Mouse (Mus musculus) liver, embryonic 11.5 days (tissue): ENCODE results near the gene Plcl1. TPM values are rescaled to one million over a fixed set of nuclear protein-coding genes. Genes with fewer than 3 reads are reported as not detected.

Source experiments
- ATAC-seq: fragments of 200-750 bp; cut with Nextera tagmentation; replicated peaks from 2 replicates; pipeline ENCODE4 v1.8.0; 2017; ENCODE audit warnings: moderate number of reproducible peaks, mild to moderate bottlenecking, moderate TSS enrichment, moderate library complexity; ENCODE audit not compliant: low FRiP score
- DNase-seq: peaks from one replicate; pipeline ENCODE4 v3.0.0-alpha.2; 2017; ENCODE audit warnings: low spot score
- H3K27ac ChIP-seq: fragments of 300-500 bp; sonication (generic); 2 replicates; pipeline ENCODE4 v1.5.1; 2014; ENCODE audit warnings: mild to moderate bottlenecking, low read depth, low read length, control low read depth
- H3K27me3 ChIP-seq: fragments of 300-500 bp; sonication (generic); replicated peaks from 2 replicates; pipeline ENCODE4 v1.6.1; 2014; ENCODE audit warnings: low read length, mixed read lengths; ENCODE audit not compliant: control insufficient read depth, insufficient read depth
- H3K36me3 ChIP-seq: fragments of 300-500 bp; sonication (generic); 2 replicates; pipeline ENCODE4 v1.6.1; 2014; ENCODE audit warnings: mild to moderate bottlenecking, low read length, moderate library complexity, mixed read lengths; ENCODE audit not compliant: control insufficient read depth, insufficient read depth
- H3K4me1 ChIP-seq: fragments of 300-500 bp; sonication (generic); replicated peaks from 2 replicates; pipeline ENCODE4 v1.6.1; 2014; ENCODE audit warnings: low read length, mixed read lengths; ENCODE audit not compliant: control insufficient read depth, insufficient read depth
- H3K4me2 ChIP-seq: fragments of 300-500 bp; sonication (generic); 2 replicates; pipeline ENCODE4 v1.6.1; 2014; ENCODE audit warnings: mild to moderate bottlenecking, control low read depth, moderate library complexity
- H3K4me3 ChIP-seq: fragments of 300-500 bp; sonication (generic); 2 replicates; pipeline ENCODE4 v1.5.1; 2014; ENCODE audit warnings: low read depth, low read length, control low read depth
- H3K9ac ChIP-seq: fragments of 300-500 bp; sonication (generic); 2 replicates; pipeline ENCODE4 v1.6.1; 2014; ENCODE audit warnings: low read depth, low read length, control low read depth
- H3K9me3 ChIP-seq: fragments of 300-500 bp; sonication (generic); 2 replicates; pipeline ENCODE4 v1.6.1; 2016; ENCODE audit warnings: low read length, inconsistent platforms, mixed read lengths; ENCODE audit not compliant: control insufficient read depth
- WGBS: fragments of 180-500 bp; shearing (Covaris S2); extraction: QIAGEN DNeasy Blood & Tissue Kit; methylation state at CpG from one replicate; pipeline ENCODE4 v1.1.7; 2014; 5-methylcytosine and 5-hydroxymethylcytosine counted together
- polyA plus RNA-seq: library from polyadenylated mRNA; unstranded; fragments of >200 nt; fragmentation: Nextera tagmentation; extraction: Ambion mirVana; gene quantifications from 2 replicates; pipeline ENCODE4 v1.2.1, GENCODE M21; 2014

The Plcl1 gene
- polyA plus RNA-seq, 1 experiment from 2014 or later, result 0.63 TPM

GRCm38 (mm10) chr1:55665828-55666673 lies 260.3 kb downstream of the Plcl1 start:
- Histone ChIP-seq H3K27ac (no peak overlapping the region), H3K9me3 (no peaks in the 10 kb centered on the region), H3K9ac (no peak overlapping the region), H3K36me3 (no peaks in the 10 kb centered on the region), H3K4me2 (no peak overlapping the region), H3K4me3 (no peak overlapping the region), H3K4me1 (no peaks in the 10 kb centered on the region), H3K27me3 (no peaks in the 10 kb centered on the region)
- ATAC-seq (no peak), DNase-seq (no peak)
- 55% methylated on average over 11 of the region's 11 CpGs for WGBS

GRCm38 (mm10) chr1:55666798-55667197 lies 261.1 kb downstream of the Plcl1 start:
- WGBS, result 52% methylated on average over 5 of the region's 5 CpGs
- Histone ChIP-seq H3K9ac (no peak overlapping the region), H3K4me2 (no peak overlapping the region), H3K9me3 (no peaks in the 10 kb centered on the region), H3K36me3 (no peaks in the 10 kb centered on the region), H3K4me1 (no peaks in the 10 kb centered on the region), H3K27ac (no peak overlapping the region), H3K27me3 (no peaks in the 10 kb centered on the region), H3K4me3 (no peak overlapping the region)
- no peak for ATAC-seq
- no peak for DNase-seq

GRCm38 (mm10) chr1:55668622-55669237 lies 263.0 kb downstream of the Plcl1 start:
- DNase-seq, result no peak
- Histone ChIP-seq H3K4me3 (no peak overlapping the region), H3K4me2 (no peak overlapping the region), H3K36me3 (no peaks in the 10 kb centered on the region), H3K27ac (no peak overlapping the region), H3K9ac (no peak overlapping the region), H3K27me3 (no peaks in the 10 kb centered on the region), H3K4me1 (no peaks in the 10 kb centered on the region), H3K9me3 (no peaks in the 10 kb centered on the region)
- ATAC-seq, result no peak
- WGBS, result 73% methylated on average over 4 of the region's 4 CpGs

- no peaks in the 10 kb centered on the region; the same call in 1 of the 2 replicates for H3K4me1 ChIP-seq
- DNase-seq (no peak), ATAC-seq (no peak)
- H3K9ac ChIP-seq, result no peak overlapping the region
- no peaks in the 10 kb centered on the region for H3K36me3 ChIP-seq
- 86% methylated on average over 3 of the region's 3 CpGs for WGBS
- no peak overlapping the region for H3K27ac ChIP-seq
- no peaks in the 10 kb centered on the region for H3K9me3 ChIP-seq
- H3K4me3 ChIP-seq, result no peak overlapping the region
- H3K4me2 ChIP-seq, result no peak overlapping the region
- no peaks in the 10 kb centered on the region for H3K27me3 ChIP-seq
Measured at GRCm38 (mm10) chr1:55682676-55683075, 277.0 kb downstream of the Plcl1 start.

GRCm38 (mm10) chr1:55686261-55686660 lies 280.5 kb downstream of the Plcl1 start:
- Histone ChIP-seq H3K9ac (no peak overlapping the region), H3K4me1 (no peaks in the 10 kb centered on the region), H3K4me3 (no peak overlapping the region), H3K4me2 (no peak overlapping the region), H3K9me3 (no peaks in the 10 kb centered on the region), H3K27ac (no peak overlapping the region), H3K36me3 (no peaks in the 10 kb centered on the region), H3K27me3 (no peaks in the 10 kb centered on the region)
- ATAC-seq, result no peak
- DNase-seq, result no peak
- WGBS, result 81% methylated on average over 5 of the region's 5 CpGs

- Histone ChIP-seq H3K27ac (no peak overlapping the region), H3K4me3 (no peak overlapping the region), H3K4me2 (no peak overlapping the region), H3K27me3 (no peaks in the 10 kb centered on the region), H3K9me3 (no peaks in the 10 kb centered on the region), H3K4me1 (no peaks in the 10 kb centered on the region), H3K36me3 (no peaks in the 10 kb centered on the region), H3K9ac (no peak overlapping the region)
- ATAC-seq (no peak), DNase-seq (no peak)
- WGBS, result 66% methylated on average over 10 of the region's 10 CpGs
Measured at GRCm38 (mm10) chr1:55693636-55694220, 288.0 kb downstream of the Plcl1 start.

- DNase-seq (no peak), ATAC-seq (no peak)
- Histone ChIP-seq H3K4me3 (no peak overlapping the region), H3K9ac (no peak overlapping the region), H3K27me3 (no peaks in the 10 kb centered on the region), H3K4me1 (no peaks in the 10 kb centered on the region), H3K9me3 (no peaks in the 10 kb centered on the region), H3K4me2 (no peak overlapping the region), H3K27ac (no peak overlapping the region), H3K36me3 (no peaks in the 10 kb centered on the region)
- 87% methylated on average over 5 of the region's 5 CpGs for WGBS
Measured at GRCm38 (mm10) chr1:55696206-55696605, 290.5 kb downstream of the Plcl1 start.

- no peak overlapping the region for H3K9ac ChIP-seq
- ATAC-seq, result no peak
- no peak for DNase-seq
- H3K4me2 ChIP-seq, result no peak overlapping the region
- no peaks in the 10 kb centered on the region for H3K36me3 ChIP-seq
- no peak overlapping the region for H3K27ac ChIP-seq
- no peaks in the 10 kb centered on the region for H3K27me3 ChIP-seq
- H3K9me3 ChIP-seq, result no peaks in the 10 kb centered on the region
- H3K4me3 ChIP-seq, result no peak overlapping the region
- WGBS, result 83% methylated on average over 3 of the region's 3 CpGs
- H3K4me1 ChIP-seq, result no peaks in the 10 kb centered on the region
Measured at GRCm38 (mm10) chr1:55699393-55699970, 293.8 kb downstream of the Plcl1 start.
